In genomic region chr8:10501750-10502149, GRCm38 (mm10) we compare ENCODE assay signal across 36 mouse cellular contexts.
"Had no signal": no experiment of that assay in that cellular context is flagged by ENCODE, and none has a peak within 500 bp of the region (broad histone marks: within the 10 kb centered on the region; RNA-seq: fewer than 3 reads in every experiment).

No protein-coding gene starts in this region.

- H3K27me3 ChIP-seq: heart, embryonic 12.5 days; heart, embryonic 13.5 days; heart, embryonic 15.5 days; hindbrain, embryonic 12.5 days; hindbrain, embryonic 13.5 days; hindbrain, embryonic 15.5 days; intestine, embryonic 15.5 days; kidney, embryonic 15.5 days had no signal

- H3K36me3 ChIP-seq: heart, embryonic 10.5 days; heart, embryonic 12.5 days; heart, embryonic 13.5 days; heart, embryonic 15.5 days; hindbrain, embryonic 10.5 days; hindbrain, embryonic 12.5 days; hindbrain, embryonic 15.5 days; intestine, embryonic 15.5 days; kidney, embryonic 15.5 days had no signal

- H3K9me3 ChIP-seq: heart, embryonic 10.5 days; heart, embryonic 12.5 days; heart, embryonic 13.5 days; heart, embryonic 15.5 days; hindbrain, embryonic 10.5 days; hindbrain, embryonic 12.5 days; hindbrain, embryonic 15.5 days; intestine, embryonic 15.5 days; kidney, embryonic 15.5 days had no signal

- H3K4me2 ChIP-seq: heart, embryonic 11.5 days; heart, embryonic 12.5 days; heart, embryonic 13.5 days; heart, embryonic 15.5 days; hindbrain, embryonic 12.5 days; hindbrain, embryonic 13.5 days; hindbrain, embryonic 14.5 days; hindbrain, embryonic 15.5 days; intestine, embryonic 15.5 days; kidney, embryonic 15.5 days had no signal

- H3K9ac ChIP-seq: heart, embryonic 12.5 days; heart, embryonic 13.5 days; heart, embryonic 15.5 days; hindbrain, embryonic 12.5 days; hindbrain, embryonic 13.5 days; hindbrain, embryonic 14.5 days; hindbrain, embryonic 15.5 days; intestine, embryonic 15.5 days; kidney, embryonic 15.5 days had no signal

- DNase-seq: heart, adult 18-20 months; heart, adult 2 months; heart, postnatal 10 days; heart, postnatal 14 days; heart, postnatal 36 days; heart, postnatal 4 days; kidney, adult 11 months; kidney, adult 18-20 months; kidney, adult 2 months; kidney, adult 8-10 months; kidney, adult 9 months; kidney, postnatal 10 days; kidney, postnatal 14 days; kidney, postnatal 25 days; kidney, postnatal 36 days; kidney, postnatal 4 days; layer of hippocampus, adult 9-11 months had no signal

- H3K27ac ChIP-seq: heart, adult 2 months; heart, embryonic 10.5 days; heart, embryonic 13.5 days; heart, embryonic 15.5 days; hindbrain, embryonic 10.5 days; hindbrain, embryonic 12.5 days; hindbrain, embryonic 13.5 days; hindbrain, embryonic 14.5 days; hindbrain, embryonic 15.5 days; hindbrain, postnatal 0 days; intestine, embryonic 15.5 days; kidney, embryonic 15.5 days; kidney, postnatal 0 days; layer of hippocampus, adult 2 months had no signal

- H3K4me1 ChIP-seq: heart, embryonic 12.5 days; heart, embryonic 13.5 days; heart, embryonic 15.5 days; hindbrain, embryonic 15.5 days; intestine, embryonic 15.5 days; kidney, embryonic 15.5 days had no signal

- ATAC-seq: hindbrain, embryonic 16.5 days; hindbrain, postnatal 0 days; inflammation-experienced regulatory T-cells, adult 6 months; intestine, embryonic 15.5 days; intestine, embryonic 16.5 days; intestine, postnatal 0 days had no signal

- H3K4me3 ChIP-seq: heart, adult 2 months; heart, embryonic 10.5 days; heart, embryonic 12.5 days; heart, embryonic 13.5 days; heart, embryonic 15.5 days; hindbrain, embryonic 10.5 days; hindbrain, embryonic 12.5 days; hindbrain, embryonic 13.5 days; hindbrain, embryonic 15.5 days; intestine, embryonic 15.5 days; kidney, embryonic 15.5 days; layer of hippocampus, adult 2 months had no signal
